Mouse (Mus musculus) thymus, adult 2 months (tissue): ENCODE results near the gene Ndufb3.

Experiments used
- CTCF ChIP-seq: fragments of 200-500 bp; IDR thresholded peaks from 2 replicates; pipeline ENCODE4 v1.5.1; 2012; ENCODE audit warnings: mild to moderate bottlenecking, control low read depth, low read length, moderate library complexity, borderline replicate concordance; ENCODE audit not compliant: control insufficient read depth, poor library complexity, insufficient read depth; ENCODE audit errors: extremely low read depth
- POLR2A ChIP-seq: fragments of 200-500 bp; IDR thresholded peaks from 2 replicates; pipeline ENCODE4 v1.6.1; 2012; ENCODE audit warnings: mild to moderate bottlenecking, low read length, control low read depth, moderate library complexity; ENCODE audit not compliant: control insufficient read depth, poor library complexity, insufficient read depth; ENCODE audit errors: extremely low read depth

GRCm38 (mm10) chr1:58579179-58579578 is 7.0 kb upstream of the Ndufb3 start:
- TF ChIP-seq POLR2A (no peak), CTCF (no peak)
